Mouse (Mus musculus) heart, embryonic 11.5 days (tissue): Measurements from ENCODE around the gene Bank1. TPM values are rescaled to one million over a fixed set of nuclear protein-coding genes. Genes with fewer than 3 reads are reported as not detected.
A peak's percentile ranks its signal among the peaks of the same experiment; 100 is the strongest.

Experiments
- ATAC-seq: fragments of 200-750 bp; cut with Nextera tagmentation; replicated peaks from 2 replicates; pipeline ENCODE4 v1.8.0; 2017; ENCODE audit warnings: moderate library complexity; ENCODE audit not compliant: insufficient number of reproducible peaks, low FRiP score, low TSS enrichment
- H3K27ac ChIP-seq: fragments of 300-500 bp; sonication (generic); 2 replicates; pipeline ENCODE4 v1.5.1; 2014; ENCODE audit warnings: mild to moderate bottlenecking, low read depth, low read length
- H3K27me3 ChIP-seq: fragments of 300-500 bp; sonication (generic); 2 replicates; pipeline ENCODE4 v1.6.1; 2014; ENCODE audit warnings: mild to moderate bottlenecking, low read length, mixed read lengths; ENCODE audit not compliant: control insufficient read depth, insufficient read depth
- H3K36me3 ChIP-seq: fragments of 300-500 bp; sonication (generic); 2 replicates; pipeline ENCODE4 v1.6.1; 2014; ENCODE audit warnings: mild to moderate bottlenecking, low read length, moderate library complexity, mixed read lengths; ENCODE audit not compliant: control insufficient read depth, insufficient read depth
- H3K4me1 ChIP-seq: fragments of 300-500 bp; sonication (generic); 2 replicates; pipeline ENCODE4 v1.6.1; 2014; ENCODE audit warnings: low read length; ENCODE audit not compliant: control insufficient read depth, insufficient read depth
- H3K4me2 ChIP-seq: fragments of 300-500 bp; sonication (generic); 2 replicates; pipeline ENCODE4 v1.6.1; 2014; ENCODE audit warnings: mild to moderate bottlenecking, moderate library complexity
- H3K4me3 ChIP-seq: fragments of 300-500 bp; sonication (generic); 2 replicates; pipeline ENCODE4 v1.5.1; 2014; ENCODE audit warnings: low read depth, low read length
- H3K9ac ChIP-seq: fragments of 300-500 bp; sonication (generic); 2 replicates; pipeline ENCODE4 v1.6.1; 2014; ENCODE audit warnings: mild to moderate bottlenecking, low read depth, low read length, moderate library complexity
- H3K9me3 ChIP-seq: fragments of 300-500 bp; sonication (generic); replicated peaks from 2 replicates; pipeline ENCODE4 v1.6.1; 2016; ENCODE audit warnings: low read length; ENCODE audit not compliant: control insufficient read depth
- WGBS: fragments of 180-500 bp; shearing (Covaris S2); extraction: QIAGEN DNeasy Blood & Tissue Kit; methylation state at CpG from one replicate; pipeline ENCODE4 v1.1.7; 2014; ENCODE audit not compliant: insufficient replicate concordance; 5-methylcytosine and 5-hydroxymethylcytosine counted together
- polyA plus RNA-seq: library from polyadenylated mRNA; unstranded; fragments of >200 nt; fragmentation: Nextera tagmentation; extraction: Ambion mirVana; gene quantifications from 2 replicates; pipeline ENCODE4 v1.2.1, GENCODE M21; 2014

The Bank1 gene
- polyA plus RNA-seq, 1 experiment from 2014 or later, result 0.43 TPM

DNA sequence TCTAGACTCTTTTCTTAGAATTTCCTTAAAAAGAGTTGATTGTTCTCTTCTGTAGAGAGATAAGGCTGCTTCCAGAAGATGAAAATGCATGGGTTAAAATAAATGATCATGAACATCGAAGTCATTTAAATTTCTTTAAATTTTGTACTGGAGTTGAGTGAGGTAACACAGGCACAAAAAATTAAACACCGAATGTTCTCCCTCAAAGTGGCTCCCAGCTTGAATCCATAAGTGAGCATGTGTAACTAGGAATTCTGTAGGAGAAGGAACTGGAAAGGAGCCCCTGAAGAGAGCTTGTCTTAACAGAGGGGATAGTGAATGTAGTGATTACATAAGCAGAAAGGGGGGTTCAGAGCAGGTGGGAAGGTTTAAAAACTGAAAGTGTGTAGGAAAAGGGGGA, 285.8 kb downstream of the Bank1 start:
- no peak overlapping the region for H3K4me2 ChIP-seq
- no peaks in the 10 kb centered on the region for H3K27me3 ChIP-seq
- H3K4me1 ChIP-seq, result no peaks in the 10 kb centered on the region; the same call in 1 of the 2 replicates
- H3K9ac ChIP-seq, result no peak overlapping the region
- H3K27ac ChIP-seq, result no peak overlapping the region
- no peak overlapping the region for H3K4me3 ChIP-seq
- 74% methylated on average over 2 of the region's 2 CpGs for WGBS
- no peak for ATAC-seq
- H3K9me3 ChIP-seq, result peaks cover 3% of the 10 kb centered on the region; the same call in 1 of the 2 replicates
- no peaks in the 10 kb centered on the region for H3K36me3 ChIP-seq

DNA sequence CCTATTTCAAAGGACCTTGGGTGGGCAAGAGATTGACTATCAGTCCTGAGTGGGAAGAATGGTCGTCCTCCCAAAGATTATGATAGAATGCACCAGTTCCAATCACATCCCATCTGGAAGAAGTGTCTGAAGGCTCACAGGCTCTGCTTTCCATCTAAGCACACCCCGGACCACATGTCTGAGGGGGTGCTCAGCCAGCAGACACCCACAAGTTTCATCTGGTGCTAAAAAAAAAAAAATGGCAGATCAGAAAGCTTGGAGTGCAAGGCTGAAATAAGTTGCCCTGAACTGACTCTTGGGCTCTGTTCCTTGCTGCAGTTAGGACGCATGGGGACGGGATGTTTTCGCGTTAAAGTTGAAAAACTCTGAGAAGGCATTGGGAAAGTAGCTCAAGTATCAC, 286.4 kb downstream of the Bank1 start:
- no peak overlapping the region for H3K4me3 ChIP-seq
- peaks cover 3% of the 10 kb centered on the region; the same call in 1 of the 2 replicates for H3K9me3 ChIP-seq
- no peak overlapping the region for H3K4me2 ChIP-seq
- H3K27ac ChIP-seq, result no peak overlapping the region
- H3K36me3 ChIP-seq, result no peaks in the 10 kb centered on the region
- H3K9ac ChIP-seq, result no peak overlapping the region
- whole genome bisulfite sequencing, result 78% methylated on average over 6 of the region's 6 CpGs
- ATAC-seq, result no peak
- no peaks in the 10 kb centered on the region; the same call in 1 of the 2 replicates for H3K4me1 ChIP-seq
- no peaks in the 10 kb centered on the region for H3K27me3 ChIP-seq

DNA sequence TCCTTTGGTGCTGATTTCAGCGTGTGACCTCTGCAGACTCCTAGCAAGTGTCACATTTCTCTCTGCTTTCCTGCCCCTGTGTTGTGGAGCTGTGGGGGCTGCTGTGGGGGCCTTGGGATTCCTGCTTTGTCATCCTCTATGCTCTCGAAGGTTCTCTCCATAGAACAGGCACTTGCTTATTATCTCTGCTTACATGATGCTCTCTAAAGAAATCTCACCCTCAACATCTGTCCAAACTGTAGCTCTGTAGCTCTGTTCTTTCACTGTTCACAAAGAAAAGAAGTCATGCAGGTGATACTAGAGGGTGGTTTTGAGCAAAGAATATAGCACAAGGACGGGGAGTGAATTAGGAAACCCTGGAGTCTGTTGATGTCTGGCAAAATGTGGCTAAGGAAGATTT, 288.6 kb downstream of the Bank1 start:
- Histone ChIP-seq H3K4me2 (no peak overlapping the region), H3K4me1 (no peaks in the 10 kb centered on the region; the same call in 1 of the 2 replicates), H3K9me3 (no peaks in the 10 kb centered on the region), H3K27ac (no peak overlapping the region), H3K4me3 (no peak overlapping the region), H3K27me3 (no peaks in the 10 kb centered on the region), H3K36me3 (no peaks in the 10 kb centered on the region), H3K9ac (no peak overlapping the region)
- whole genome bisulfite sequencing, result 30% methylated on average over 3 of the region's 3 CpGs
- no peak for ATAC-seq

DNA sequence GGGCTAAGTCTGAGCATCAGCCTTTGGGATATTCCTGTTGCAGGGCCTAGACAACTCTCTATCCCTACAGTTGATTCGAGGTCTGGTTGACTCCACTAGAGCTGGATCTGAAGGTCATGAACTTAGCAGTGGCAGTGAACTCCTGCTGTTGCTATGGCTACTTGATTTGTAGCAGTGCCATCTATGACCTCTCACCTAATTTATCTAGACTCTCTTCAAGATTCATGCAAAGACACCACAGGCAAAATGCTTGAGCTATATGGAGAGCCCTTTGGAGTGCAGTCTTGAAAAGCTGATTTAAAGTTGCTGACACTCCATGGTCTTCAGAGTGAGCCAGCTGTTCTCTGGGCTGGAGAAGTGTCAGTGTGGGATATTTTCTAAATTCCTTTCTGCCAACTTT, 290.1 kb downstream of the Bank1 start:
- 52% methylated on average over 1 of the region's 1 CpGs for WGBS
- Histone ChIP-seq H3K9me3 (no peaks in the 10 kb centered on the region), H3K4me2 (no peak overlapping the region), H3K27me3 (no peaks in the 10 kb centered on the region), H3K36me3 (no peaks in the 10 kb centered on the region), H3K9ac (no peak overlapping the region), H3K27ac (no peak overlapping the region), H3K4me1 (no peaks in the 10 kb centered on the region; the same call in 1 of the 2 replicates), H3K4me3 (no peak overlapping the region)
- ATAC-seq, result no peak

DNA sequence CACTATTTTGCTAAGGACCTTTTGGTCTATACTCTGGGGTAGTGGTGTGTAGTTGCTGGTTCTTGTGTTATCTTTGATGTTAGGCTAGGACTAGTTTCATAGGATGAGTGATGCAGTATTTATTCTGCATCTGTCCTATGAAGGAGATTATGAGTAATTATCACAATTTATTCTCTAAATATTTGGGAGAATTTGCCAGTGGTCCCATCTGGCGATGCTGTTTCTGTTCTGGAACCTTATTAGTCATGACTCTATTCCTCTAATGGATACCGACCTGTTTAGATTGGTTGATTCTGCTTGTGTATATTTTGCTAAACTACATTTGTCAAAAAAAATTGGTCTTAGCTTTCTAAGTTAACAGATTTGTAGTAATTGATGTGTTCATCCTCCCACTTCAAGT, 301.0 kb downstream of the Bank1 start:
- no peak for ATAC-seq
- no peak overlapping the region for H3K4me2 ChIP-seq
- no peaks in the 10 kb centered on the region for H3K27me3 ChIP-seq
- H3K9ac ChIP-seq, result no peak overlapping the region
- H3K4me3 ChIP-seq, result no peak overlapping the region
- H3K27ac ChIP-seq, result no peak overlapping the region
- WGBS, result 77% methylated on average over 2 of the region's 2 CpGs
- no peaks in the 10 kb centered on the region for H3K4me1 ChIP-seq
- no peaks in the 10 kb centered on the region for H3K9me3 ChIP-seq
- H3K36me3 ChIP-seq, result no peaks in the 10 kb centered on the region

DNA sequence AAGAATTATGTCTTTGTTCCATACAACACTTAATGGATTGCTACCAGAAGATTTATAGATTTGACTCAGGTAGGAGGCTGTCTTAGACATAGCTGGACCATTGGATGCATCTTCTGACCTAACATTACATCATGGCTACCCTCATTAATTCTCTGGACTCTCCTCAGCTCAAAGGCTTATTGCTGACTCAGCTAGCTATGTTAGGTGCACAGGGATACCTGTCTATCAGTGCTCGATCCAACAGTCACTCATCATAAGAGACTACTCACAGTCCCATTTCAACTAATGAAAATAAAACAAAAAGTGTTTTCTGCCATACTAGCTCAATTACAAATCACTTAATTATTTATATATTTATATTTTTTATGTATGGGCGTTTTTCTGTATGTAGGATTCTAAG, 308.3 kb downstream of the Bank1 start:
- H3K36me3 ChIP-seq, result no peaks in the 10 kb centered on the region
- 0 out of 2 replicates have a peak, but pooled peaks cover 4% of the 10 kb centered on the region for H3K27me3 ChIP-seq
- no peak overlapping the region for H3K9ac ChIP-seq
- H3K9me3 ChIP-seq, result no peaks in the 10 kb centered on the region
- no peak overlapping the region for H3K27ac ChIP-seq
- H3K4me3 ChIP-seq, result no peak overlapping the region
- H3K4me2 ChIP-seq, result no peak overlapping the region
- WGBS, result 66% methylated on average over 2 of the region's 2 CpGs
- ATAC-seq, result no peak
- H3K4me1 ChIP-seq, result no peaks in the 10 kb centered on the region

DNA sequence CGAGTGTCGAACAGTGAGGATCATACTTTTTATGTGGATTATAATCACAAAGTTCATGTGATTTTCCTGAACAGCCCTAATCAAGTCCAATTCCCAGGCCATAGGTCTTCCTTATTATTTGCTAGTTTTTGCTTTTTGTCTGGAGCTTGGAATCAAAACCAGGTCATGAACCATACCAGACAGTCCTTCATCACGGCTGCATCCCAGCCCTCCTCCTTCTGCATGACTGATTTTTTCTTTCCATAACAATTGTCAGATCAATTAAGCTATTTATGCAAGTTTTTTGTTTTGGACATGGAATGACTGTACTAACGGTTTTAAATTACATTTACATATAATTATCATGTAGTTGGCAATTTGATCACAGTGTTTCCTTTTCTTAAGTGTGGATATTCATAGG, 315.2 kb downstream of the Bank1 start:
- Histone ChIP-seq H3K9ac (no peak overlapping the region), H3K27ac (no peak overlapping the region), H3K27me3 (0 out of 2 replicates have a peak, but pooled peaks cover 4% of the 10 kb centered on the region), H3K36me3 (no peaks in the 10 kb centered on the region), H3K4me2 (no peak overlapping the region), H3K4me3 (no peak overlapping the region), H3K4me1 (peaks cover 14% of the 10 kb centered on the region), H3K9me3 (0 out of 2 replicates have a peak, but pooled peaks cover 3% of the 10 kb centered on the region)
- no peak for ATAC-seq
- WGBS, result 85% methylated on average over 4 of the region's 4 CpGs

DNA sequence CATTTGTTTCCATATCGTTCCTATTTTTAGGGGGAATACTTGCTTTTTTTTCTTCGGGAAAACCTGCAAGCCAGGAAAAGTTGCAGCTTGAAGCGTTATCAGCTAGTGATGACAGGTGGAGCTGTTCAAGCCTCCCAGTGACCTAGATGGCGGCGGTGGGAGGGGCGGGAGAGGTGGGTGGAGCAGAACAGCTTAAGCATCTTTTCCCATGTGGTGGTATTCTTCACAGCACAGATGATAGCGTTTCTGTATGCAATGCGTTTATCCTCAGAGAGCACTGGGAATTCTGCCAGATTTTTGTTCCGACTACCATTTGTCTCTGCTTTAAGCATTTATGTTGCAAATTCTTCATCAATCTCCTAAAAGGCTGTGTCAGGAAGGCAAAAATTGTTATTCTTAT, 318.0 kb downstream of the Bank1 start:
- Histone ChIP-seq H3K9ac (no peak overlapping the region), H3K4me1 (peaks cover 14% of the 10 kb centered on the region), H3K36me3 (no peaks in the 10 kb centered on the region), H3K4me2 (peak overlapping the region; percentile 57), H3K27me3 (no peaks in the 10 kb centered on the region), H3K27ac (peak overlapping the region; percentile 83), H3K9me3 (0 out of 2 replicates have a peak, but pooled peaks cover 3% of the 10 kb centered on the region), H3K4me3 (no peak overlapping the region)
- 5% methylated on average over 9 of the region's 9 CpGs for WGBS
- ATAC-seq, result peak; percentile 86

DNA sequence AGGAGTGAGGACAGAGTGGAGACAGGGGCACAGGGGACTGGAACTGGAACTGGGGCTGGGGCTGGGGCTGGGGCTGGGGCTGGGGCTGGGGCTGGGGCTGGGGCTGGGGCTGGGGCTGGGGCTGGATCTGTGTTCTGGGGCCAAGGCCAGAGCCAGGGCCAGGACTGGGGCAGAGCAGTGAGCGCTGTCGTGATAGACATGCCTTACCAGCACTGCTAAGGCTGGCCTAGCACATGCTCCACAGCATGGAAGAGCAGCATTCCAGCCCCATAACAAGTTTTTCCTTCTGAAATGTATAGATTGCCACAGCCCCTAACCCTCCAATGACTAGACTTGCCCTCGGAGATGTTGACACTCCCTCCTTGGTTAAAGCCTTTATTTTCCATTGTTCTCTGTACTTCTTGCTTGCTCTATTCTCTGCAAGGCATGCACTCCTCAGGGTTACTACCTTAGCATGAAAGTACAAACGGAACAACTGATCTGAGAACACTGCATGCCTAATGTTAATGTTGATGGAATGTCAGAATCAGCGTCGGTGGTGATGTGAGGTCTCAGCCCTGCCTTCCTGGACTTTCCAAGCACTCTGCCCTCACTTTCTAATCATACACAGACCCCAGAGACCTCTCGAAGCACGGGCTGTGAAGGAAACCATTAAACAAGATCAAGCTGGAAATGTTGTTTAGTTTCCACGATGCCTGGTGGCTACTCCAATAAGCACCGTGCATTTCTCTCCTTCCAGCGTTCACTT, 318.6 kb downstream of the Bank1 start:
- 19% methylated on average over 11 of the region's 11 CpGs for WGBS
- peaks cover 14% of the 10 kb centered on the region for H3K4me1 ChIP-seq
- peak overlapping the region; percentile 57 for H3K4me2 ChIP-seq
- peak overlapping the region; percentile 83 for H3K27ac ChIP-seq
- ATAC-seq, result peak; percentile 75
- H3K9ac ChIP-seq, result no peak overlapping the region
- no peaks in the 10 kb centered on the region for H3K36me3 ChIP-seq
- H3K27me3 ChIP-seq, result no peaks in the 10 kb centered on the region
- H3K9me3 ChIP-seq, result 0 out of 2 replicates have a peak, but pooled peaks cover 3% of the 10 kb centered on the region
- no peak overlapping the region for H3K4me3 ChIP-seq
